Mouse (Mus musculus): ENCODE results near the gene Trp53i11.

The Trp53i11 gene

GRCm38 (mm10) chr2:93172460-93172859, 14.9 kb upstream of the Trp53i11 start:
- DNase-seq, result no peak

DNA sequence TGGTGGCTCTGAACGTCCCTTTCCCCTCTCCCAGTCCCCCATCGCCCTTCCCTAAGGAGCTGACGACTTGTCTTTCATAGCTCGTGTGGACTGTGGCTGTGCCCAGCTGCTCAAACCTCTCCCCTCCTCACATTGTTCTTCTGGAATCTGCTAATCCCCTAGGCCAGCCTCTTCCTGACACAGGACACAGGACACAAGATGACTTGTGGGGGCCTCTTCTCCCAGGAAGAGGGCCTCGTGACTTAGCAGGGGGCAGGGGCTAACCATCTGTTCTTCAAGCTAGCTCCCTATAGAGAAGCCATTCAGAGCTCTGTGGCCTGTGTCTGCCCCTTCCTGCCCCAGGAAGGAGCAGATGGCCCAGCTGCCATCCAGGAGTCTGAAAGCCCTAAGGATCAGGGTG, 13.2 kb upstream of the Trp53i11 start:
- DNase-seq, result no peak

DNA sequence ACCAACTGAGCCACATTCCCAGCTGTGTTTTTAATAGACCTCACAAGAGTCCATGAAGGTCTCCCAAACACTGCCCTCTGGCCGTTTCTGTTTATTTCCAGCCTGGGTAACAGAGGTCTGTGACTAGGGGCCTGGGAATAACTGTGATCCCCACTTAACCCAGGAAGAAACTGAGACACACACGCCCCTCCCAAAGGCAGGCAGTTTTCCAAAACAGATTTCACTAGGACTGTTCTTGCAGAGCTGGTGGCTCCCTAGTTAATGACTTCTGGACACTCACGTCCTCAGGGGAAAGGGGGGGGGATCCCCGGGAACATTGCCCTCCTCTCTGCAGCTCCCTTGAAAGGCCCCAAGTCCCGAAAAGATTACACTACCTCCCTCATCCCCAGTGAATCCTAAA, 12.1 kb upstream of the Trp53i11 start:
- no peak for DNase-seq

GRCm38 (mm10) chr2:93175721-93176120, 11.6 kb upstream of the Trp53i11 start:
- no peak for DNase-seq

DNA sequence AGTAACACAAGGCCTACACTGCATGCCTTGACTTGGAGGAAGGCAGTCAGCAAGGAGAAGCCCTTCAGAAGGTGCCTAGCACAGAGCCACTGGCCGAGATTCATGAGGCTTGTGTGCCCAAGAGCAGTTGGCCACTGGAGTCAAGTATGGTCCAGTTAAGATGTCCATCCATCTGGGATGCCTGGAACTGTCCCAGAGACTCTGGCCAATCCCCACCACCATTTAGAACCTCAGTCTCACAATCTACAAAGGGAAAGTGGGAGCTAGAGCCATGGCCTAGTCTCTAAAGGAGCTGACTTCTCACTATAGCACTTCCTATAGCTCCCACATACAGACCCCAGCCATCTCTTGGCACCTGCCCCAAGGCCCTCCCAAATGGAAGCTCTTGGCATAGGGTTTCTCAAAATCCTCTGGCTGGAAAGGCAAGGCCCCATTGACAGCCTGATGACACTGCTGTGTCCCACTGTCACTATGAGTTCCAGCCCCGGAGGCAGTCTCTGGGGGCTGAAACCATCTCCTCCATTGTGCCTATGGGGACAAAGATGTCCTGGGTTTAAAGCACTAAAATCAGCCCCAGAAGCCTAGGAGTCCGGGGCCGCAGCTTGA, 11.1 kb upstream of the Trp53i11 start:
- no peak for DNase-seq

DNA sequence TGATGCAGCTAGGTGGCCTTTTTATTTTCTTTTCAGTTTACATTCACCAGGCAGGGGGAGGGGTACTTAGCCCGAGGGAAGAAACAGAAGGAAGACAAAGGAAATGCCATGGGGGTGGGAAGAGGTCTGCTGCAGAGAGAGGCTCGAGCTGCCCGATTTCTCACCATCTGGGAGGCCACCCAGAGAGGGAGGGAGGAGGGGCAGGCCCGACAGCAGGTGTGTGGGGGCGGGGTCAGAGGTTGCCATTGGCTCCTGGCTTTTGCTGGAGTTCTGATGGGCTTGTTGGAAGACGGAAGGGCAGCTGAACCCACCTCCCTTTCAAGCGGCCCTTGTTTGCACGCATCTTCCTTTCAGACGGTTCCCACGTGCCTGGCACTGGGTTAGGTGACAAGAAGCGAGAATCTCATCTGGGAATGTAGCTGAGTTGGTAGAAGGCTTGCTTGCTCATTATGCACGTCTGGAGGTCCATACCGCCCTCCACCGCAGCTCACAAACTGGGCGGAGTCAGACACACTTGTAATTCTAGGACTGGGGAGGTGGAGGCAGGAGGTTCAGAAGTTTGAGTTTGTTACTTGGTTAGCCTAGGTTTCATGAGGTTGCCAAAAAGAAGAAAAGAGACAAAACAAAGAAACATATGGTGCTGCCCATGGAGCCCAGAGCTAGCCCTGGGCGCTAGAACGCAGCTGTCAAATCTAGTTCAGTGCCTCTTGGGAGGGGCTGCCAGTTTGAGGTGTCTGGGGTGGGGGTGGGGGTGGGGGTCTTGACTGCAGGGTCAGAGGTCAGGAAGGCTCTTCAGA, 10.3 kb upstream of the Trp53i11 start:
- peak; percentile 59 for DNase-seq

DNA sequence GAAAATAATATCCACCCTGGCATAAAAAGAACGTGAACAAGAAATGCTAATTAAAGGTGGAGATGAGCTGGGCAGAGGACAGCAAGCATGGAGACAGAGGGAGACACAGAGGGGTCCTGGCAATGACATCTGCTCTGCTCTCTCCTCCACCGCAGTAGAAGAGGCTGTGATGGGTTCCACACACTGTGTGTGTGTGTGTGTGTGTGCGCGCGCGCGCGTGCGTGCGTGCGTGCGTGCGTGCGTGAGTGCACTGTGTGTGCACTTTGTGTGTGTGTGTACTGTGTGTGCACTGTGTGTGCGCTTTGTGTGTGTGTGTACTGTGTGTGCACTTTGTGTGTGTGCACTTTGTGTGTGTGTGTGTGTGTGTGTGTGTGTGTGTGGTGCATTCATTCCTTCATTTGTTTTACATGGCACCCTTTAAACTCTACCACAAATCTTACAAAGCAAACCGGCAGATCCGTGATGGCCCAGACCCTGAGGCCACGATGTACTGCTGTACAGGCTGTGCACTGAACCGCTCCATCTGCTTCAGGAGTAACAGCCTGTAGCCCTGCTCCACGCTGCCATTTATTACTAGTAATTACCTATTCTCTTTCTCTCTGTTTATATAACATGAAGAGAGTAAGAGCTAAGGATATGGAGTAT, 9.6 kb upstream of the Trp53i11 start:
- no peak for DNase-seq

DNA sequence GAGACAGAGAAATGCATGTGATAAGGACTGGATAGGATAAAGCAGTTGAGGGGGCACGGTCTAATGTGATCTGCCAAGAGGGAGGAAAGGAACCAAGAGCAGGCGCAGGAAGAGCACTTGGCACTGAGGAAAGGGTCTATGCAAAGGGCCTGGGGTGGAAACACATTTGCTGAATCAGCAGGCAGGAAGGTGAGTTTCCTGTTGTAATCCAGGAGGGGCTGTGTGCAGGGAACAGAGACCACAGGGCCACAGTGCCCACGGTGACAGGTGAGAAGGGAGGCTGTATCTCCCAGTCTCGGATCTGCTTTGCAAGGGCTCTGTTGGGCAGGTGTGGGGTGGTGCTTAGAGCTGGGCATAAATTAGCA, 9.1 kb upstream of the Trp53i11 start:
- DNase-seq, result no peak

GRCm38 (mm10) chr2:93179603-93180002, 7.7 kb upstream of the Trp53i11 start:
- no peak for DNase-seq

- no peak for DNase-seq
Observed at GRCm38 (mm10) chr2:93180077-93180844, 7.1 kb upstream of the Trp53i11 start.

- DNase-seq, result no peak
Observed at GRCm38 (mm10) chr2:93182859-93183258, 4.5 kb upstream of the Trp53i11 start.

GRCm38 (mm10) chr2:93188020-93188760, 842 bp downstream of the Trp53i11 start:
- no peak for DNase-seq

DNA sequence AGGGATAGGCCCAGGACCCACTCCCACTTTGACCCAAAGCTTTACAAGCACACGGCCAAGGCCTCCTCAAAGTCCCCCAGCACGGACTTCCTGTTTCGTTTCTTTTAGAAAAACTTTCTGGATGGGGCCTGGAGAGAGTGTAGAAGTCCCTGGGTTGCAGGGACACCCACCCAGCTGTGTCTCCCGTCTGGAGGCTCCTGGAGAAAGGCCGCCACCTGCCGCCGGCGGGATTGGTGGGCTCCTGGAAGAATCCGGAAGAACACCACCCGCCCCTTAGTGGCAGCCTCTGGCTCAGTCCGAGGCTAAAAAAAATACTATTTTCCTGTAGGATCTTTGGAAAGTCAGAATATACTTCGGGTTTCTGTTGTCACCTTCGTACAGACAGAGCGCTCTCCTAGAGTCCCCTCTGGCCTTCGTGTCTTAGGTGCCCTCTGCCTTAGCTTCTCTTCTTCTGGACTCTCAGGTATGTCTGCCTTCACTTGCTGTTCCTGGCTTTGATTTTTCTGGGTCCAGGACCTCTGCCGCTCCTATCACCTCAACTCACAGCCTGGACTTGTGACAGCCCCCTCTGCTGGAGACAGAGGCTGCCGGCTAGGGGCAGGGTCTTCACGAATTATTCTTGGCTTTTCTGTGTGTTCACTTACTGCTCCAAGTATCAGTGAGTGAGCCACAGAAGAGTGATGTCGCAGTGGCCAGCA, 1.6 kb downstream of the Trp53i11 start:
- DNase-seq, result peak; percentile 62

DNA sequence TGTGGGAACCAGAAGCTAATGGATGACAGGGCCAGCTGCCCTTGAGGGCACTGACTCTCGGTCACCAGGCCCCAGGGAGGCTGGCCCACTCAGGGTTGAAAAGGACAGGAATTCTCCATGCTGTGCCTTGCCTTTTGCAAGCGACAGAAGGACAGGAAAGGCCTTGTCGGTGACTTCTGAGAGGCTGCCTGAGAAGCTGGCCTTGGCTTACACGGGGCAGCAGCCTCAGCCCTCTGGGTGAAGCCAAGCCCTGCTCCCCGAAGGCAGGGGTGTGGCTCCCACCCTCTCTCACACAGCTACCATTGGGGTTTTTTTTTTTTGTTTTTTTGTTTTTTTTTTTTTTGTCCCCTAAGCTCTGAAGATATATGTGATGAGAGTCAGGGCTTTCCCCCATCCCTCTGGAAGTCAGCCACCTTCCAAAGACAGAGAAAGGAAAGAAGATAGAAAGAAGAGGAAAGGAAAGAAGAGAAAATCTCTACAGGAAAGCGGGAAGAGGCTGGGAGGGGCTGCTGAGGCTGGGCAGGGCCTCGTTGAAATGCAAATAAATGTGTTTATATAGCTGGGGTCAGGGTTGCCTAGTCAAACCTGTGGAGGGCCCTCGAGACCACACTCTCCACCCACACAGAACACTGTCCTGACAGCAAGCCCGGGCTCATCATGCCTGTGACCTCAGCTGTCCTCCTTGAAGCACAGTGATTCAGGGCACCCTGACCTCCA, 3.6 kb downstream of the Trp53i11 start:
- DNase-seq, result no peak

GRCm38 (mm10) chr2:93191488-93192181, 4.3 kb downstream of the Trp53i11 start:
- no peak for DNase-seq

- DNase-seq, result no peak
Observed at GRCm38 (mm10) chr2:93192182-93192560, 4.8 kb downstream of the Trp53i11 start.

DNA sequence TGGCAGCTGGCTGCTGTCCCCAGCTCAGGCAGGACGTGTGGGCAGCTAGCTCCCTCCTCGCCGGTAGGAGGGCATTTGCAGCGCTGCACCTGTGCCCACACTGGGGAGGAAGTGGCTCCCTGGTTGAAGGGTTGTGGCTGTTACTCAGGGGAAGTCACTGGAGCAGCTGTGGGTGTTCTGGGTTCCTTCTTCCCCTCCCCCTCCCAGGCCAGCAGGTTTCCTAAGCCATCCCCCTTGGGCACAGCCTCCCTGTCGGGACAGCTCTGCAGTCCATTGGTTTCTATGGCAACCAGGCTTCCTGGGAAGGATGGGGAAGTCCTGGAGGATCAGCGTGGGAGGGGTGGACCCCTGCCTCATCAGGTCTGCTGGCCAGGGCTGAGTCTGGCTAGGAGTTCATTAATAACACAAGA, 5.3 kb downstream of the Trp53i11 start:
- peak; percentile 64 for DNase-seq

DNA sequence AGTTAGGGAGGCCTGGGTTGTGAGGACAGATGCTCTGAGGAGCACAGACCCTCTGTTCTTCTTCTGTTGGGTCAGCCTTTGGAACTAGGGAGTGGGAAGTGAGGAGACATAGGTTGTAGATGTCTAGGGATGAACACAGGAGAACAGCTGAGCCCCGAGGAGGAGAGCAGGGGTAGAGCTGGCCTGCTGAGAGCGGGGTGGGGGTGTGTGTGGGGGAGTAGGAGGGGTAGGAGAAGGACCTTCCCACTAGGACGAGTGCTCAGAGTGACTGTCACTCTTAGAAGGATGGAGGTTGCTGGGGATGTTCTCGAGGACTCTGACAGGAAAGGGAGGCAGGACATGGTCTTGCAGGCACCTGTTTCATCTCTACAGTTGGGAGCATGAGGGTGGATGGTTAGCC, 6.5 kb downstream of the Trp53i11 start:
- DNase-seq, result no peak

- peak; percentile 96 for DNase-seq
Observed at GRCm38 (mm10) chr2:93198846-93199245, 11.5 kb downstream of the Trp53i11 start.

DNA sequence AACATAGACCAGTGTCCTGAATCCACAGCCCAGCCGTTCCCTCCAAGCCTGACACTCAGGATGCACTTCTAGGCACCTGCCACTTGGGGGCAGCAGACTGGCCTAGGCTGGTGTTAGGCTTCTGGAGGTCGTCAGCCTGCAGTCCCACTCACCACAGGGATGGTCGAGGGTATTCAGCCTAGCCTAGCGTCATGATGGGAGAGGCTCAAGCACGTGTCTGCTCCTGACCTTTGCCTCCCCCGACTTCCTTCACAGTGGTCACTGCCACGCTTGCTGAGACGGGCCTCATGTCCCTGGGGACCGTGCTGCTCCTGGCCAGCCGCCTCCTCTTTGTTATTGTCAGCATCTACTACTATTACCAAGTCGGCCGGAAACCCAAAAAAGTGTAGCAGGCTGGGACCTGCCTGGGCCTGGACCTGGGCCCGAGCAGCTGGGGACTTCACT, 12.2 kb downstream of the Trp53i11 start:
- DNase-seq, result peak; percentile 66
